Mouse (Mus musculus) liver, postnatal 0 days (tissue): ENCODE results near the gene Myh2.

Source experiments
- CTCF ChIP-seq: sonication (generic); IDR thresholded peaks from 2 replicates; pipeline ENCODE4 v1.5.1; 2016; ENCODE audit warnings: antibody characterized with exemption, low read depth
- EP300 ChIP-seq: IDR thresholded peaks from 2 replicates; pipeline ENCODE4 v1.6.1; 2016; ENCODE audit warnings: antibody characterized with exemption, low read depth, mild to moderate bottlenecking

- TF ChIP-seq CTCF = no peak
- no peak for TF ChIP-seq EP300
Measured at GRCm38 (mm10) chr11:67199752-67200151, 28.9 kb downstream of the Myh2 start, which contains the start of gene Myh1.
